Mouse (Mus musculus) hindbrain, embryonic 15.5 days (tissue): ENCODE measurements around the gene Kif21a. TPM values are rescaled to one million over a fixed set of nuclear protein-coding genes. Genes with fewer than 3 reads are reported as not detected.

Experiments
- ATAC-seq: fragments of 200-750 bp; cut with Nextera tagmentation; 2 replicates; pipeline ENCODE4 v1.8.0; 2017; ENCODE audit warnings: low read depth, moderate number of reproducible peaks, moderate TSS enrichment; ENCODE audit not compliant: low FRiP score
- H3K27ac ChIP-seq: fragments of 300-500 bp; sonication (generic); replicated peaks from 2 replicates; pipeline ENCODE4 v1.5.1; 2015; ENCODE audit warnings: mild to moderate bottlenecking, inconsistent platforms
- H3K27me3 ChIP-seq: fragments of 300-500 bp; sonication (generic); 2 replicates; pipeline ENCODE4 v1.6.1; 2015; ENCODE audit warnings: control low read depth, inconsistent platforms
- H3K36me3 ChIP-seq: fragments of 300-500 bp; sonication (generic); 2 replicates; pipeline ENCODE4 v1.6.1; 2015; ENCODE audit warnings: control low read depth, inconsistent platforms
- H3K4me1 ChIP-seq: fragments of 300-500 bp; sonication (generic); replicated peaks from 2 replicates; pipeline ENCODE4 v1.6.1; 2015; ENCODE audit warnings: control low read depth, inconsistent platforms
- H3K4me2 ChIP-seq: fragments of 300-500 bp; sonication (generic); 2 replicates; pipeline ENCODE4 v1.6.1; 2015; ENCODE audit warnings: moderate library complexity, mild to moderate bottlenecking, inconsistent platforms
- H3K4me3 ChIP-seq: fragments of 300-500 bp; sonication (generic); 2 replicates; pipeline ENCODE4 v1.5.1; 2015; ENCODE audit warnings: mild to moderate bottlenecking, inconsistent platforms
- H3K9ac ChIP-seq: fragments of 300-500 bp; sonication (generic); 2 replicates; pipeline ENCODE4 v1.6.1; 2015; ENCODE audit warnings: inconsistent platforms
- H3K9me3 ChIP-seq: fragments of 300-500 bp; sonication (generic); 2 replicates; pipeline ENCODE4 v1.6.1; 2016; ENCODE audit warnings: control low read depth, inconsistent platforms
- WGBS: fragments of 180-500 bp; shearing (Covaris S2); methylation state at CpG from one replicate; pipeline ENCODE4 v1.1.7; 2015; 5-methylcytosine and 5-hydroxymethylcytosine counted together
- polyA plus RNA-seq: library from polyadenylated mRNA; unstranded; fragments of >200 nt; fragmentation: Nextera tagmentation; extraction: Ambion mirVana; gene quantifications from 2 replicates; pipeline ENCODE4 v1.2.1, GENCODE M21; 2015

Gene Kif21a
- polyA plus RNA-seq, 1 experiment from 2014 or later, result 42.8 TPM

GRCm38 (mm10) chr15:91047627-91048026 lies 2.1 kb downstream of the Kif21a start:
- H3K9me3 ChIP-seq, result no peaks in the 10 kb centered on the region
- peak overlapping the region; percentile 59 for H3K4me2 ChIP-seq
- no peak for ATAC-seq
- H3K4me1 ChIP-seq, result peaks cover 31% of the 10 kb centered on the region
- H3K27me3 ChIP-seq, result no peaks in the 10 kb centered on the region
- peak overlapping the region; percentile 27; the same call in 1 of the 2 replicates for H3K9ac ChIP-seq
- whole genome bisulfite sequencing, result 44% methylated on average over 11 of the region's 11 CpGs
- H3K36me3 ChIP-seq, result no peaks in the 10 kb centered on the region
- peak overlapping the region; percentile 34 for H3K4me3 ChIP-seq
- peak overlapping the region; percentile 42; the same call in 1 of the 2 replicates for H3K27ac ChIP-seq

DNA sequence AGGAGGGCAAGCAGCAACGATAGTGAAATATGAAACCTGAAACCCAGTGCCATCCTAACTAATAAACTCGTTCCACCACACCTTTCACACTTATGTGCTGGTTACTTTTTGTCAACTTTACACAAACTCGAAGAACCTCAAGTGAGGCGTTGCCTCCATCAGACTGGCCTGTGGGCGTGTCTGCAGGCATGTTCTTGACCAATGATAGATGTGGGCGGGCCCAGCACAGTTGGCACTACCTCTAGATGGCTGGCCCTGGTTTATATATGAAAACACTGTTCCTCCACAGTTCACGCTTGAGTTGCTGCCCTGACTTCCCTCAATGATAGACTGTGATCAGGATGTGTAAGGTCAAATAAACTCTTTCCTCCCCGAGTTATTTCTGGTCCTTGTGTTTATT lies 3.2 kb downstream of the Kif21a start:
- WGBS, result 61% methylated on average over 8 of the region's 8 CpGs

DNA sequence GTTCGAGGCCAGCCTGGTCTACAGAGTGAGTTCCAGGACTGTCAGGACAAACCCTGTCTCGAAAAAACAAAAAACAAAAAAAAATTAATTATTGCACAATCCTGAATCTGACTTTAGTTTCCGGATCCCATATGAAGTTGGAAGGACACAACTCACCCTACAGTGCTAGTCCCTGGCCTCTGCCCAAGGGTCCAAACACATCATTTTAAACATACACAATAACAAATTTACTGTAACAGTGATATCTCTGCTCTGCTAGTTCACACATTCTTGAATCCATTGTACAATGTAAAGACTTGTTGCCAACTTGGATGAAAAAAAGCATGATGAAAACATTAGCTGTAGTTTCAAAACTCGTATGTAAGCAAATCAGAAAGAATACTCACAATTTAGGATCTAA lies 6.5 kb downstream of the Kif21a start:
- 92% methylated on average over 4 of the region's 4 CpGs for WGBS
- Histone ChIP-seq H3K27ac (no peak overlapping the region), H3K9me3 (no peaks in the 10 kb centered on the region), H3K36me3 (no peaks in the 10 kb centered on the region), H3K4me1 (peaks cover 22% of the 10 kb centered on the region), H3K27me3 (no peaks in the 10 kb centered on the region), H3K9ac (no peak overlapping the region), H3K4me2 (no peak overlapping the region), H3K4me3 (no peak overlapping the region)
- no peak for ATAC-seq

More for the DNA sequence above, 3.2 kb downstream of the Kif21a start:
- no peaks in the 10 kb centered on the region for H3K9me3 ChIP-seq
- no peak overlapping the region for H3K27ac ChIP-seq
- H3K36me3 ChIP-seq, result no peaks in the 10 kb centered on the region
- H3K4me3 ChIP-seq, result no peak overlapping the region
- peaks cover 31% of the 10 kb centered on the region for H3K4me1 ChIP-seq
- no peaks in the 10 kb centered on the region for H3K27me3 ChIP-seq
- peak overlapping the region; percentile 28 for H3K4me2 ChIP-seq
- no peak overlapping the region for H3K9ac ChIP-seq
- ATAC-seq, result no peak

DNA sequence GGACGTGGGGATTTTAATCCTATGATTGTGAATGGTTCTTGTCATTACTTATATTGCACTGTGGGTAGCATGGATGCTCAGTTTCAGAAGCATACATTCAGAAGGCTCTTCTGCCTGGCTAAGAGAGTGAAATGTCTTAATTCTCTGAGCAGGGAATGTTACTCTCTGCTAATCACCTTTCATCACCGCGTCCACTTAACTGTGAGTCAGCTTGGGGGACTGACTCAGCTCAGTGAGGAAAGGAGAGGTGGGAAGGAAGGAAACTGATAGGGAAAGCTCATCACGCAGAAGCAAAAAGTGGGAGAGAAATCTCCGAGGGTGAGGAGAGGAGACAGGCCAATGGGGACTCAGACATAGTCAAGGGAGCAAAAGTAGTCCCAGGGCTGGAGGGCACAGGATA lies 10.9 kb downstream of the Kif21a start:
- H3K27me3 ChIP-seq, result no peaks in the 10 kb centered on the region
- H3K36me3 ChIP-seq, result no peaks in the 10 kb centered on the region
- no peak overlapping the region for H3K27ac ChIP-seq
- no peak overlapping the region for H3K4me3 ChIP-seq
- no peak overlapping the region for H3K4me2 ChIP-seq
- ATAC-seq, result no peak
- H3K9ac ChIP-seq, result no peak overlapping the region
- H3K4me1 ChIP-seq, result no peaks in the 10 kb centered on the region
- 67% methylated on average over 5 of the region's 5 CpGs for WGBS
- no peaks in the 10 kb centered on the region for H3K9me3 ChIP-seq

DNA sequence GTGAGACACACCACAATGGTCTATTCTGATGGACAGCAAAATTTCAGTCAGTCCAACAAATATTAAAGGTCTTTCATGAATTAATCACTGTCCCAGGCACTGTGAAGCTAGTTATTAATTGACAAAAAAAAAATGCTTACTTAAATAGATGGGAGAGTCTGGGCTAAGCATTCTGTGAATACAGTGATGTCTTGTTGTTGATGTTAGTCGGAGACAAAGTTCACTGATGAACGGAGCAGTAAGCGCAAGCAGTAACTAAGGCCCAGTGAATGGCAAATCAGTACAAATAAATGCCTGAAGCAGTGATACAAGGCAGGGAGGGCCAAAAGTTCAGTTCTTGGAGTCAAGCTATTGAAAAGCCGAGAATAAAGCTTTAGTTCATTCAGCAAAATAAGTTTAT lies 15.7 kb downstream of the Kif21a start:
- WGBS, result 41% methylated on average over 4 of the region's 4 CpGs
- no peak overlapping the region for H3K9ac ChIP-seq
- H3K4me3 ChIP-seq, result no peak overlapping the region
- ATAC-seq, result no peak
- H3K4me2 ChIP-seq, result no peak overlapping the region
- no peak overlapping the region for H3K27ac ChIP-seq
- H3K9me3 ChIP-seq, result no peaks in the 10 kb centered on the region
- no peaks in the 10 kb centered on the region for H3K4me1 ChIP-seq
- no peaks in the 10 kb centered on the region for H3K36me3 ChIP-seq
- no peaks in the 10 kb centered on the region for H3K27me3 ChIP-seq

- ATAC-seq, result no peak
- no peak overlapping the region for H3K4me3 ChIP-seq
- no peaks in the 10 kb centered on the region for H3K9me3 ChIP-seq
- H3K4me2 ChIP-seq, result no peak overlapping the region
- no peaks in the 10 kb centered on the region for H3K36me3 ChIP-seq
- H3K9ac ChIP-seq, result no peak overlapping the region
- H3K4me1 ChIP-seq, result 0 out of 2 replicates have a peak, but pooled peaks cover 4% of the 10 kb centered on the region
- H3K27ac ChIP-seq, result no peak overlapping the region
- WGBS, result 67% methylated on average over 6 of the region's 6 CpGs
- no peaks in the 10 kb centered on the region for H3K27me3 ChIP-seq
Measured at GRCm38 (mm10) chr15:91033529-91033928, 16.2 kb downstream of the Kif21a start.

DNA sequence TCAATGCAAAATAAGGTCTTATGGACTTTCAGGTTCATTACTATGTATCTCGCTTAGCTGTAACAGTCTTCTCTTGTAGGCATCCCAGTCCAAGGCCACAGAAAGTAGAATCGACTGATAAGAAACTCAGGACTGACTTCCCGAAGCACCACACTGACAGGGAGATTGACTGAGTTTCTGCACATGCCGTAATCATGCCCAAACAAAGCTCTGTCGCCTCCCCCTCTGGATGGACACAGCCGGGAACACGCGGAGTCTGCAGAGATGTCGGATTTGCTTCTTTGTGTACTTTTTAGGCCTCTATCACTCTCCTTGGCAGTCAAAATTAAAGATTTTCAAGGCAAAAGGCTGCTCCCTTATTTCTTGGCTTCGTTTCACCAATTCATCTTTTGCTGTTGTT lies 20.8 kb downstream of the Kif21a start:
- H3K27ac ChIP-seq, result peak overlapping the region; percentile 74
- no peak overlapping the region for H3K9ac ChIP-seq
- no peak overlapping the region for H3K4me3 ChIP-seq
- H3K4me1 ChIP-seq, result 0 out of 2 replicates have a peak, but pooled peaks cover 4% of the 10 kb centered on the region
- no peak for ATAC-seq
- H3K9me3 ChIP-seq, result no peaks in the 10 kb centered on the region
- H3K4me2 ChIP-seq, result no peak overlapping the region
- no peaks in the 10 kb centered on the region for H3K27me3 ChIP-seq
- no peaks in the 10 kb centered on the region for H3K36me3 ChIP-seq
- WGBS, result 70% methylated on average over 10 of the region's 10 CpGs

DNA sequence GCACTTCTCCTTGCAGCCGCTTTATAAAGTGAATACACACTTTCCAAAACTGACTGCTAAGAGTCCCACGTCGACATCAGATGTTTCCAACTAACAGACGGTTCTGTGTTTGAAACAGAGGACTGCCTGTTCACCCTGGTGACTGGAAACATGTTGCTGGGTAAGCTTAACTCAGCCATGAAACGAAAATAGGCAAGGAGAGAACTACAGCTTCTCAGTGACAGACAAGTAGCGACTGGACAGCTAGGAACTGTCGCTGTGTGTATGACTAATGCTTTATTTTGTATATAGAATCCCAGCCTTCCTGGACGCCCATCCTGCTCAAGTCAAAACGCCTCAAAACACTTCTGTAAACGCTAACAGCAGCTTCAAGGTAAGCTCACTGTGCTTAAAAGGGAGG lies 21.3 kb downstream of the Kif21a start:
- no peaks in the 10 kb centered on the region for H3K27me3 ChIP-seq
- H3K4me2 ChIP-seq, result no peak overlapping the region
- H3K4me1 ChIP-seq, result 0 out of 2 replicates have a peak, but pooled peaks cover 4% of the 10 kb centered on the region
- no peak overlapping the region for H3K4me3 ChIP-seq
- WGBS, result 56% methylated on average over 10 of the region's 10 CpGs
- H3K27ac ChIP-seq, result peak overlapping the region; percentile 74
- 0 out of 2 replicates have a peak, but pooled peaks have one; percentile 69 for ATAC-seq
- no peak overlapping the region for H3K9ac ChIP-seq
- no peaks in the 10 kb centered on the region for H3K9me3 ChIP-seq
- H3K36me3 ChIP-seq, result no peaks in the 10 kb centered on the region

- Histone ChIP-seq H3K27me3 (no peaks in the 10 kb centered on the region), H3K4me1 (peaks cover 29% of the 10 kb centered on the region), H3K4me3 (no peak overlapping the region), H3K4me2 (no peak overlapping the region), H3K27ac (0 out of 2 replicates have a peak overlapping the region, but pooled peaks have one; percentile 8), H3K9me3 (no peaks in the 10 kb centered on the region), H3K36me3 (no peaks in the 10 kb centered on the region), H3K9ac (no peak overlapping the region)
- ATAC-seq, result no peak
- 52% methylated on average over 8 of the region's 8 CpGs for WGBS
Measured at GRCm38 (mm10) chr15:91022276-91022675, 27.5 kb downstream of the Kif21a start.

- no peak overlapping the region for H3K9ac ChIP-seq
- 14% methylated on average over 3 of the region's 3 CpGs for WGBS
- H3K27me3 ChIP-seq, result no peaks in the 10 kb centered on the region
- H3K4me3 ChIP-seq, result no peak overlapping the region
- no peaks in the 10 kb centered on the region for H3K9me3 ChIP-seq
- H3K4me2 ChIP-seq, result no peak overlapping the region
- peaks cover 46% of the 10 kb centered on the region for H3K4me1 ChIP-seq
- ATAC-seq, result no peak
- H3K27ac ChIP-seq, result peak overlapping the region; percentile 87
- H3K36me3 ChIP-seq, result no peaks in the 10 kb centered on the region
Measured at GRCm38 (mm10) chr15:91018861-91019187, 30.9 kb downstream of the Kif21a start.

GRCm38 (mm10) chr15:91018161-91018860 lies 31.4 kb downstream of the Kif21a start:
- H3K9me3 ChIP-seq, result no peaks in the 10 kb centered on the region
- H3K27ac ChIP-seq, result peak overlapping the region; percentile 87
- peaks cover 50% of the 10 kb centered on the region for H3K4me1 ChIP-seq
- peak overlapping the region; percentile 58 for H3K4me2 ChIP-seq
- H3K36me3 ChIP-seq, result no peaks in the 10 kb centered on the region
- WGBS, result 9% methylated on average over 9 of the region's 9 CpGs
- peak overlapping the region; percentile 33; the same call in 1 of the 2 replicates for H3K4me3 ChIP-seq
- H3K9ac ChIP-seq, result no peak overlapping the region
- ATAC-seq, result peak; percentile 72
- no peaks in the 10 kb centered on the region for H3K27me3 ChIP-seq

GRCm38 (mm10) chr15:91017261-91018160 lies 32.2 kb downstream of the Kif21a start:
- Histone ChIP-seq H3K4me1 (peaks cover 54% of the 10 kb centered on the region), H3K4me2 (peak overlapping the region; percentile 58), H3K9ac (peak overlapping the region; percentile 53), H3K36me3 (no peaks in the 10 kb centered on the region), H3K27ac (peak overlapping the region; percentile 87), H3K4me3 (peak overlapping the region; percentile 33), H3K9me3 (no peaks in the 10 kb centered on the region), H3K27me3 (no peaks in the 10 kb centered on the region)
- ATAC-seq, result peak; percentile 67
- WGBS, result 8% methylated on average over 23 of the region's 23 CpGs
